Mouse (Mus musculus) hindbrain, embryonic 10.5 days (tissue): ENCODE data around the gene Hs6st3. TPM values are rescaled to one million over a fixed set of nuclear protein-coding genes. Genes with fewer than 3 reads are reported as not detected.

Experiments
- polyA plus RNA-seq: library from polyadenylated mRNA; unstranded; fragments of >200 nt; fragmentation: Nextera tagmentation; extraction: Ambion mirVana; gene quantifications from 2 replicates; pipeline ENCODE4 v1.2.1, GENCODE M21; 2016

The Hs6st3 gene
- polyA plus RNA-seq, 1 experiment from 2014 or later: not detected

Other genes with a start within 250 kb of the Hs6st3 start
- 16.4 and 19.7 TPM in 2 replicates for gene Dzip1, start 212.9 kb upstream of the Hs6st3 start, polyA plus RNA-seq
- 25.4 and 33.1 TPM in 2 replicates for gene Dnajc3, start 200.4 kb upstream of the Hs6st3 start, polyA plus RNA-seq
- gene Uggt2, start 38.9 kb upstream of the Hs6st3 start, polyA plus RNA-seq: 14.1 and 14.4 TPM in 2 replicates